Mouse (Mus musculus): Measurements from ENCODE around the gene Foxa1.

DNA sequence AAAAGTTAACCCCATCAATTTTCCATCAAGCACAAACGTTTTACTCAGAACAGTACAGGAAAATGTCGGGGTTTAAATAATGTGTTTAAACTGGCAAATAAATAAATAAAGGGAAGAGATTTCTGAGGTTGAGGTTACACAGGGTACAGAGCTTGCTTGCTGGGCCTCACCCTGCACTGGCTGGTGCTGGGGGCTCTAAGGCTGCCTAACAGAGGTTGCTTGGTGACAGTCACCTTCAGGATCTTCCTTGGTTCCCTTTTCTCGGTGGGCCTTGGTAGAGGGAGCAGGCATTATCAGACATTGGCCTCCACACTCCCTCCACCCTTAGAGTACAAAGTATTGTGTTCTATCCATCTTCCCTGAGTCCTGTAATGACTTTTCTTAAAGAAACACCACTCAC, 5.6 kb upstream of the Foxa1 start:
- no peak for TF ChIP-seq CTCF (conservative IDR thresholded peaks at IDR 0.05; ENCODE audit: insufficient read depth, insufficient read length, low read depth, low read length)
- no peak for TF ChIP-seq POLR2A (IDR thresholded peaks at IDR 0.05; ENCODE audit: low read depth, low read length)

All from kidney, adult 2 months (tissue).